In genomic region chr4:141853437-141853836, GRCm38 (mm10) we compare ENCODE assay signal across 11 mouse cellular contexts. TPM values are rescaled to one million over a fixed set of nuclear protein-coding genes. Genes with fewer than 3 reads are reported as not detected.
DNase-seq lines count a peak whose midpoint lies in the region; ATAC-seq and TF ChIP-seq lines count a peak whose summit lies in the region.
"Had no signal": no experiment of that assay in that cellular context is flagged by ENCODE, and none has a peak within 500 bp of the region (broad histone marks: within the 10 kb centered on the region; RNA-seq: fewer than 3 reads in every experiment).

No protein-coding gene starts in this region.

- TF ChIP-seq POLR2A in testis, adult 2 months (IDR thresholded peaks at IDR 0.05; ENCODE audit: control insufficient read depth, low read depth, low read length): no peak
- TF ChIP-seq POLR2A in bone marrow macrophage, adult 2 months (IDR thresholded peaks at IDR 0.05; ENCODE audit: borderline replicate concordance, low read depth, low read length): no peak

- H3K4me1 ChIP-seq in hindbrain, embryonic 11.5 days (replicated peaks; ENCODE audit: control insufficient read depth, insufficient read depth, low read length): no peaks in the 10 kb centered on the region
- 0 out of 2 replicates have a peak, but pooled peaks cover 4% of the 10 kb centered on the region for H3K4me1 ChIP-seq in hindbrain, embryonic 13.5 days (replicated peaks)
- H3K4me1 ChIP-seq in testis, adult 2 months (ENCODE audit: control insufficient read depth, insufficient read depth, low read length): peaks cover 15% of the 10 kb centered on the region
- H3K4me1 ChIP-seq in bone marrow macrophage, adult 2 months (ENCODE audit: control insufficient read depth, insufficient read depth, low read length): peaks cover 8% of the 10 kb centered on the region
- H3K4me1 ChIP-seq in hindbrain, postnatal 0 days (ENCODE audit: insufficient read depth, low read length): no peaks in the 10 kb centered on the region

- H3K36me3 ChIP-seq in hindbrain, embryonic 11.5 days (ENCODE audit: control insufficient read depth, insufficient read depth, low read length): no peaks in the 10 kb centered on the region
- 0 out of 2 replicates have a peak, but pooled peaks cover under 1% of the 10 kb centered on the region for H3K36me3 ChIP-seq in hindbrain, embryonic 13.5 days
- no peaks in the 10 kb centered on the region for H3K36me3 ChIP-seq in testis, adult 2 months (ENCODE audit: control insufficient read depth, insufficient read depth, low read length)
- H3K36me3 ChIP-seq in hindbrain, postnatal 0 days (ENCODE audit: insufficient read depth, low read length): no peaks in the 10 kb centered on the region
- H3K36me3 ChIP-seq: embryonic facial prominence, embryonic 13.5 days had no signal

- WGBS in hindbrain, embryonic 11.5 days: 81% methylated on average over 9 of the region's 9 CpGs
- WGBS in hindbrain, embryonic 13.5 days: 81% methylated on average over 9 of the region's 9 CpGs
- WGBS in hindbrain, postnatal 0 days: 70% methylated on average over 9 of the region's 9 CpGs

- H3K4me2 ChIP-seq in hindbrain, embryonic 11.5 days (replicated peaks; ENCODE audit: low read depth, low read length): no peak overlapping the region
- H3K4me2 ChIP-seq in hindbrain, embryonic 13.5 days: no peak overlapping the region
- no peak overlapping the region for H3K4me2 ChIP-seq in hindbrain, postnatal 0 days (ENCODE audit: low read depth, low read length)
- H3K4me2 ChIP-seq: embryonic facial prominence, embryonic 13.5 days had no signal

- H3K27ac ChIP-seq in hindbrain, embryonic 11.5 days (ENCODE audit: low read depth, low read length): no peak overlapping the region
- H3K27ac ChIP-seq in hindbrain, embryonic 13.5 days: no peak overlapping the region
- H3K27ac ChIP-seq in testis, adult 2 months (ENCODE audit: control insufficient read depth, insufficient read depth, low read depth, low read length): no peak overlapping the region
- no peak overlapping the region for H3K27ac ChIP-seq in bone marrow macrophage, adult 2 months (ENCODE audit: insufficient read depth, low read depth, low read length)
- H3K27ac ChIP-seq in hindbrain, postnatal 0 days: no peak overlapping the region
- H3K27ac ChIP-seq: embryonic facial prominence, embryonic 13.5 days had no signal

- DNase-seq in hindbrain, embryonic 11.5 days (ENCODE audit: low spot score): peak; percentile 72
- no peak for DNase-seq in testis, postnatal 14 days (ENCODE audit: low spot score)
- DNase-seq in hindbrain, postnatal 0 days (ENCODE audit: low spot score): peak; percentile 78
- peak; percentile 82 for DNase-seq in retina, postnatal 1 day
- no peak for DNase-seq in layer of hippocampus, adult 9-11 months

- peak; percentile 43; the same call in 1 of the 2 replicates for TF ChIP-seq CTCF in testis, adult 2 months (IDR thresholded peaks at IDR 0.05; ENCODE audit: control insufficient read depth, insufficient read depth, insufficient replicate concordance, low read depth, low read length)
- TF ChIP-seq CTCF in bone marrow macrophage, adult 2 months (IDR thresholded peaks at IDR 0.05; ENCODE audit: low read depth, low read length): peak; percentile 46; the same call in 1 of the 2 replicates
- peak; percentile 87 for TF ChIP-seq CTCF in hindbrain, postnatal 0 days (IDR thresholded peaks at IDR 0.05; ENCODE audit: low read depth)

- H3K9me3 ChIP-seq in hindbrain, embryonic 11.5 days (ENCODE audit: control insufficient read depth, low read length): no peaks in the 10 kb centered on the region
- H3K9me3 ChIP-seq in hindbrain, embryonic 13.5 days: no peaks in the 10 kb centered on the region
- H3K9me3 ChIP-seq in hindbrain, postnatal 0 days (ENCODE audit: low read length): no peaks in the 10 kb centered on the region
- H3K9me3 ChIP-seq: embryonic facial prominence, embryonic 13.5 days had no signal

- H3K9ac ChIP-seq in hindbrain, embryonic 11.5 days (ENCODE audit: low read depth, low read length): no peak overlapping the region
- H3K9ac ChIP-seq in hindbrain, embryonic 13.5 days: no peak overlapping the region
- H3K9ac ChIP-seq in hindbrain, postnatal 0 days (replicated peaks; ENCODE audit: low read length): no peak overlapping the region
- H3K9ac ChIP-seq: embryonic facial prominence, embryonic 13.5 days had no signal

- ATAC-seq in hindbrain, embryonic 11.5 days (ENCODE audit: low FRiP score): no peak
- ATAC-seq in hindbrain, embryonic 13.5 days (ENCODE audit: low FRiP score): no peak
- no peak for ATAC-seq in hindbrain, postnatal 0 days

- H3K27me3 ChIP-seq in hindbrain, embryonic 11.5 days (ENCODE audit: control insufficient read depth, insufficient read depth, low read length): no peaks in the 10 kb centered on the region
- H3K27me3 ChIP-seq in hindbrain, embryonic 13.5 days: no peaks in the 10 kb centered on the region
- no peaks in the 10 kb centered on the region for H3K27me3 ChIP-seq in testis, adult 2 months (ENCODE audit: control insufficient read depth, insufficient read depth, low read length)
- H3K27me3 ChIP-seq in hindbrain, postnatal 0 days (ENCODE audit: insufficient read depth, low read length): no peaks in the 10 kb centered on the region
- H3K27me3 ChIP-seq: embryonic facial prominence, embryonic 13.5 days had no signal

- no peak overlapping the region for H3K4me3 ChIP-seq in hindbrain, embryonic 11.5 days (ENCODE audit: low read depth, low read length)
- H3K4me3 ChIP-seq in hindbrain, embryonic 13.5 days: no peak overlapping the region
- peak overlapping the region; percentile 29; the same call in 1 of the 2 replicates for H3K4me3 ChIP-seq in testis, adult 2 months (ENCODE audit: control insufficient read depth, low read depth, low read length)
- no peak overlapping the region for H3K4me3 ChIP-seq in bone marrow macrophage, adult 2 months (ENCODE audit: insufficient read depth, low read length)
- H3K4me3 ChIP-seq in hindbrain, postnatal 0 days (ENCODE audit: low read length): no peak overlapping the region
- H3K4me3 ChIP-seq: embryonic facial prominence, embryonic 13.5 days had no signal

RNA-seq across cellular contexts. Expression of gene Ctrc, which starts 7.3 kb away (rescaled TPM):
- polyA plus RNA-seq in hindbrain, embryonic 11.5 days (2014; fragmentation: Nextera tagmentation; extraction: Ambion mirVana): not detected in 2 replicates
- not detected in 2 replicates for polyA plus RNA-seq in hindbrain, embryonic 13.5 days (2015; fragmentation: Nextera tagmentation; extraction: Ambion mirVana)
- polyA plus RNA-seq in testis, adult 2 months (2012; rRNA removed): 0.66 and 1.4 TPM in 2 replicates
- polyA plus RNA-seq in bone marrow macrophage, adult 2 months (2012; ENCODE audit: insufficient read depth, insufficient read length, missing spikeins): not detected in 2 replicates
- total RNA-seq in hindbrain, postnatal 0 days (2014; rRNA removed): not detected in 2 replicates
- not detected in 2 replicates for polyA plus RNA-seq in hindbrain, postnatal 0 days (2015; fragmentation: Nextera tagmentation; extraction: Ambion mirVana)
- total RNA-seq: left cerebral cortex, postnatal 10 days; neutrophil, adult 5-6 weeks had no signal
- polyA plus RNA-seq: embryonic facial prominence, embryonic 13.5 days had no signal

RNA-seq across cellular contexts. Expression of gene Efhd2, which starts 21.3 kb away (rescaled TPM):
- 25.0 and 26.1 TPM in 2 replicates for polyA plus RNA-seq in hindbrain, embryonic 11.5 days (2014; fragmentation: Nextera tagmentation; extraction: Ambion mirVana)
- 68.1 and 68.6 TPM in 2 replicates for polyA plus RNA-seq in hindbrain, embryonic 13.5 days (2015; fragmentation: Nextera tagmentation; extraction: Ambion mirVana)
- polyA plus RNA-seq in testis, adult 2 months (2012; rRNA removed): 56.1 and 57.6 TPM in 2 replicates
- polyA plus RNA-seq in bone marrow macrophage, adult 2 months (2012; ENCODE audit: insufficient read depth, insufficient read length, missing spikeins): 491 and 499 TPM in 2 replicates
- 39.4 and 49.2 TPM in 2 replicates for total RNA-seq in hindbrain, postnatal 0 days (2014; rRNA removed)
- 62.5 and 64.8 TPM in 2 replicates for polyA plus RNA-seq in hindbrain, postnatal 0 days (2015; fragmentation: Nextera tagmentation; extraction: Ambion mirVana)

RNA-seq across cellular contexts. Expression of gene Cela2a, which starts 27.5 kb away (rescaled TPM):
- polyA plus RNA-seq in hindbrain, embryonic 11.5 days (2014; fragmentation: Nextera tagmentation; extraction: Ambion mirVana): not detected in 2 replicates
- polyA plus RNA-seq in hindbrain, embryonic 13.5 days (2015; fragmentation: Nextera tagmentation; extraction: Ambion mirVana): not detected in 2 replicates
- polyA plus RNA-seq in testis, adult 2 months (2012; rRNA removed): 6.2 and 6.5 TPM in 2 replicates
- polyA plus RNA-seq in bone marrow macrophage, adult 2 months (2012; ENCODE audit: insufficient read depth, insufficient read length, missing spikeins): not detected in 2 replicates
- total RNA-seq in hindbrain, postnatal 0 days (2014; rRNA removed): not detected in 2 replicates
- polyA plus RNA-seq in hindbrain, postnatal 0 days (2015; fragmentation: Nextera tagmentation; extraction: Ambion mirVana): 0.23 and 0.26 TPM in 2 replicates
- total RNA-seq: left cerebral cortex, postnatal 10 days; neutrophil, adult 5-6 weeks had no signal
- polyA plus RNA-seq: embryonic facial prominence, embryonic 13.5 days had no signal

Comparison
In these comparisons a context has a peak if more than half of its experiments do, and no peak if none do; other contexts are left out.
1. DNase-seq: peak in hindbrain, embryonic 11.5 days (single experiment), hindbrain, postnatal 0 days (single experiment) and retina, postnatal 1 day (single experiment); none in testis, postnatal 14 days (single experiment) and layer of hippocampus, adult 9-11 months (single experiment).
2. Peak in every context shown above with its lines, with median percentiles within 50 percentile points of each other: CTCF ChIP-seq.